Mouse (Mus musculus) cortical plate, adult 2 months (tissue): Measurements from ENCODE around the gene Tmem150c.

ENCODE experiments used
- CTCF ChIP-seq: fragments of 200-500 bp; IDR thresholded peaks from 2 replicates; pipeline ENCODE4 v1.5.1; 2011; ENCODE audit warnings: mild to moderate bottlenecking, control low read depth, low read length; ENCODE audit not compliant: insufficient read depth; ENCODE audit errors: extremely low read depth
- POLR2A ChIP-seq: fragments of 200-500 bp; IDR thresholded peaks from 2 replicates; pipeline ENCODE4 v1.6.1; 2011; ENCODE audit warnings: mild to moderate bottlenecking, low read length, control low read depth; ENCODE audit not compliant: insufficient read depth; ENCODE audit errors: extremely low read depth

GRCm38 (mm10) chr5:100047871-100048270 lies 111.7 kb downstream of the Tmem150c start:
- TF ChIP-seq POLR2A (no peak), CTCF (no peak)
